Mouse (Mus musculus) regulatory T cell (primary cell): ENCODE measurements at regions not wholly inside any gene's neighbourhood (a gene's known extent, or its start where the extent isn't known, plus 50 kb on each side); places are given as distances from the start of the nearest gene placed in this dataset.

ENCODE experiments used
- in situ Hi-C: fragments of 300-600 bp; cut with MboI, MseI; formaldehyde crosslinking; loops from one replicate; pipeline ENCODE4 v1.15.1; 2025; ENCODE audit warnings: high pct_unique_total_duplicates

- in situ Hi-C loops = loop anchor here (5.0 kb wide), 1 partner anchor 53 kb away; no protein-coding TSS in a partner anchor
Observed at GRCm38 (mm10) chrX:109354633-109355032, 158.1 kb downstream of the Gm6377 start.

- in situ Hi-C loops = no loop called here
Observed at GRCm38 (mm10) chrX:109392908-109393307, 196.4 kb downstream of the Gm6377 start.

- in situ Hi-C loops = no loop called here
Observed at GRCm38 (mm10) chrX:109442932-109443331, 246.4 kb downstream of the Gm6377 start.
